Mouse (Mus musculus): ENCODE data around the gene Supt5. TPM values are rescaled to one million over a fixed set of nuclear protein-coding genes. Genes with fewer than 3 reads are reported as not detected.
A peak's percentile ranks its signal among the peaks of the same experiment; 100 is the strongest.

Supt5 gene
- polyA plus RNA-seq, 1 experiment from 2014 or later, result 31.5 TPM

GRCm38 (mm10) chr7:28384162-28384561 lies 45.6 kb upstream of the Supt5 start:
- Histone ChIP-seq H3K27ac (replicated peaks) (peak overlapping the region; percentile 100; the same call in 1 of the 2 replicates), H3K4me1 (replicated peaks; ENCODE audit: control insufficient read depth, insufficient read depth) (peaks cover 14% of the 10 kb centered on the region; the same call in 1 of the 2 replicates)
- 67% methylated on average over 6 of the region's 6 CpGs for WGBS

DNA sequence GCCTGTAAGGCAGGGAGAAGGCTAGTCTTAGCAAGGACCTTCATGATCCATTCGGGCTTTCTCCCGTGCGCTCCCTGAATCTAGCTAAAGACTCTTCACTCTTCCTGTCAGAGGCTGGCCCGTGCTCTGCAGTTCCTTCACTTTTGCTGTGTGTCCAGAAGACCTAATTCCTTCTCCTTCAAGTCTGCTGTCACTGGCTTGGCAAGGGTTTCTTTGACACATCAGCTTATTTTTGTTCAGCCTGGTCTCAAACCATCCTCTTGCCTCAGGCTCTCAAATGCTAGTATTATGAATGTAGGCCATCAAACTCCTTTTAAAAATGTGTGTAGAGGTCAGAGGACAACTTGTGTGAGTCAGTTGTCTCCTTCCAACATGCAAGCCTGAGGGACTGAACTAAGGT lies 45.1 kb upstream of the Supt5 start:
- TF ChIP-seq EP300 (optimal IDR thresholded peaks at IDR 0.05) (no peak), CTCF (IDR thresholded peaks at IDR 0.05; ENCODE audit: low read depth) (no peak)
- no peaks in the 10 kb centered on the region for H3K9me3 ChIP-seq (ENCODE audit: control insufficient read depth, low read length)
- H3K27me3 ChIP-seq (ENCODE audit: control insufficient read depth, insufficient read depth, low read length), result no peaks in the 10 kb centered on the region
- 71% methylated on average over 4 of the region's 4 CpGs for WGBS
- H3K4me2 ChIP-seq (replicated peaks; ENCODE audit: low read depth), result no peak overlapping the region
- DNase-seq (ENCODE audit: low spot score) (no peak), ATAC-seq (ENCODE audit: low FRiP score, low TSS enrichment) (no peak)
- peak overlapping the region; percentile 100 for H3K27ac ChIP-seq (replicated peaks)
- no peak overlapping the region for H3K4me3 ChIP-seq (ENCODE audit: low read depth, low read length)
- no peak overlapping the region for H3K9ac ChIP-seq (ENCODE audit: low read length)
- H3K36me3 ChIP-seq (ENCODE audit: control insufficient read depth, insufficient read depth, low read length), result peaks cover under 1% of the 10 kb centered on the region; the same call in 1 of the 2 replicates
- H3K4me1 ChIP-seq (replicated peaks; ENCODE audit: control insufficient read depth, insufficient read depth), result peaks cover 14% of the 10 kb centered on the region; the same call in 1 of the 2 replicates

More at GRCm38 (mm10) chr7:28384162-28384561, 45.6 kb upstream of the Supt5 start:
- Histone ChIP-seq H3K27me3 (ENCODE audit: control insufficient read depth, insufficient read depth, low read length) (no peaks in the 10 kb centered on the region), H3K9me3 (ENCODE audit: control insufficient read depth, low read length) (no peaks in the 10 kb centered on the region), H3K36me3 (ENCODE audit: control insufficient read depth, insufficient read depth, low read length) (peaks cover 3% of the 10 kb centered on the region; the same call in 1 of the 2 replicates), H3K4me3 (ENCODE audit: low read depth, low read length) (no peak overlapping the region), H3K9ac (ENCODE audit: low read length) (no peak overlapping the region), H3K4me2 (replicated peaks; ENCODE audit: low read depth) (no peak overlapping the region)
- ATAC-seq (ENCODE audit: low FRiP score, low TSS enrichment) (no peak), DNase-seq (ENCODE audit: low spot score) (peak; percentile 16)
- TF ChIP-seq EP300 (optimal IDR thresholded peaks at IDR 0.05) (no peak), CTCF (IDR thresholded peaks at IDR 0.05; ENCODE audit: low read depth) (no peak)

DNA sequence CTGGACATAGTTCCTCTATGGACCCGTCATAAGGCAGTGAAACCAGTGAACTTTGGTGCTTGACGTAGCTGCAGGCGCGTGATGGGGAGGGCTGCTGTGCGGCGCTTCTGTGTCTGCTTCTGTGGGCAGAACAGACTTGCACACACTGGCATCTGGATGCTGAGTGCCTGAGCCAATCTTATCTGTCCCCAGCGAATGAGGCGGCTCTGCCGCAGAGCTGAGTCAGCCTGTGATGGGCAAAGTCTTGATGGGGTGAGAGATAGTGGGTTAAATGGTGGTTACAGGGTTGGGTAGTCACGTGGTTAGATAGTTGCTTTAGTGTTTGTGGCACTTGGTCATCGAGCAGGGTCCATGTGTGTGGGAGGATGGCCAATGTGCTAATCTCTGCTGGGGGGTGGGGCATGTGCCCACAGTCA lies 44.4 kb upstream of the Supt5 start:
- DNase-seq (ENCODE audit: low spot score) (peak; percentile 80), ATAC-seq (ENCODE audit: low FRiP score, low TSS enrichment) (peak; percentile 49)
- no peak overlapping the region for H3K4me3 ChIP-seq (ENCODE audit: low read depth, low read length)
- H3K36me3 ChIP-seq (ENCODE audit: control insufficient read depth, insufficient read depth, low read length), result peaks cover 2% of the 10 kb centered on the region; the same call in 1 of the 2 replicates
- peak overlapping the region; percentile 100 for H3K27ac ChIP-seq (replicated peaks)
- TF ChIP-seq EP300 (optimal IDR thresholded peaks at IDR 0.05) (no peak), CTCF (IDR thresholded peaks at IDR 0.05; ENCODE audit: low read depth) (no peak)
- H3K9me3 ChIP-seq (ENCODE audit: control insufficient read depth, low read length), result no peaks in the 10 kb centered on the region
- 45% methylated on average over 11 of the region's 11 CpGs for WGBS
- no peaks in the 10 kb centered on the region for H3K27me3 ChIP-seq (ENCODE audit: control insufficient read depth, insufficient read depth, low read length)
- H3K4me2 ChIP-seq (replicated peaks; ENCODE audit: low read depth), result peak overlapping the region; percentile 81; the same call in 1 of the 2 replicates
- H3K9ac ChIP-seq (ENCODE audit: low read length), result peak overlapping the region; percentile 27
- peaks cover 14% of the 10 kb centered on the region; the same call in 1 of the 2 replicates for H3K4me1 ChIP-seq (replicated peaks; ENCODE audit: control insufficient read depth, insufficient read depth)

DNA sequence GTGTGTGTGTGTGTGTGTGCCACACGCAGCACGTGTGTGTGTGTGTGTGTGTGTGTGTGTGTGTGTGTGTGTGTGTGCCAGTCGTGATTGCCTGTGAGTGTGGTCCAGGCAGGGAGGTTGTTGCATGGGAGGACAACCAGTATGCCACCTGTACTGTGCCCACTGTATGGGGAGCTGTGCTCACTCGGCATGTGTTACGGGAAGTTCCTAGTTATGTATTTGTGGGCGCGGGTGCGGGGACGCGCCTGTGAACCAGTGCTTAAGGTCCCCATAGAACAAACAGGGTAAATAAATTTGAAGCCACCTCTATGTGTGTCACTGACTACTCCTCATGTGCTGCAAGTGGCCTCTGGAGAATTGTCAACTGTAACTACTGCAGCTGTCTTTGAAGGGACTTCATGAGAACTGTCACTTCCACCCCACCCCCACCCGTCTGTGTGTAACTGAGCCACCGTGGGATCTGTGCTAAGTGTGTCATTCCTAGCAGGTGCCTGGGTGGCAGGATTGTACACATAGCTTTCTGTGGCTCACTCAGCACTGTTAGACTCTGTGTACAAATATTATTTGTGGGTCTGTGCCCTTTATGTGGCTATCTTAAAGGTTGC lies 43.9 kb upstream of the Supt5 start:
- Histone ChIP-seq H3K36me3 (ENCODE audit: control insufficient read depth, insufficient read depth, low read length) (peaks cover 7% of the 10 kb centered on the region; the same call in 1 of the 2 replicates), H3K4me3 (ENCODE audit: low read depth, low read length) (no peak overlapping the region), H3K27me3 (ENCODE audit: control insufficient read depth, insufficient read depth, low read length) (no peaks in the 10 kb centered on the region), H3K9ac (ENCODE audit: low read length) (peak overlapping the region; percentile 48; the same call in 1 of the 2 replicates), H3K4me2 (replicated peaks; ENCODE audit: low read depth) (peak overlapping the region; percentile 81), H3K9me3 (ENCODE audit: control insufficient read depth, low read length) (no peaks in the 10 kb centered on the region), H3K27ac (replicated peaks) (peak overlapping the region; percentile 100), H3K4me1 (replicated peaks; ENCODE audit: control insufficient read depth, insufficient read depth) (peaks cover 14% of the 10 kb centered on the region; the same call in 1 of the 2 replicates)
- WGBS, result 25% methylated on average over 10 of the region's 12 CpGs
- TF ChIP-seq EP300 (optimal IDR thresholded peaks at IDR 0.05), result no peak
- no peak for TF ChIP-seq CTCF (IDR thresholded peaks at IDR 0.05; ENCODE audit: low read depth)
- ATAC-seq (ENCODE audit: low FRiP score, low TSS enrichment) (no peak), DNase-seq (ENCODE audit: low spot score) (peak; percentile 62)

GRCm38 (mm10) chr7:28381938-28382337 lies 43.4 kb upstream of the Supt5 start:
- TF ChIP-seq EP300 (optimal IDR thresholded peaks at IDR 0.05), result peak; percentile 89
- TF ChIP-seq CTCF (IDR thresholded peaks at IDR 0.05; ENCODE audit: low read depth), result no peak
- peaks cover 14% of the 10 kb centered on the region; the same call in 1 of the 2 replicates for H3K4me1 ChIP-seq (replicated peaks; ENCODE audit: control insufficient read depth, insufficient read depth)
- WGBS, result 0% methylated on average over 20 of the region's 20 CpGs
- H3K4me3 ChIP-seq (ENCODE audit: low read depth, low read length), result peak overlapping the region; percentile 39
- peak overlapping the region; percentile 78 for H3K9ac ChIP-seq (ENCODE audit: low read length)
- peaks cover 7% of the 10 kb centered on the region; the same call in 1 of the 2 replicates for H3K36me3 ChIP-seq (ENCODE audit: control insufficient read depth, insufficient read depth, low read length)
- H3K27ac ChIP-seq (replicated peaks), result peak overlapping the region; percentile 100
- peak overlapping the region; percentile 81 for H3K4me2 ChIP-seq (replicated peaks; ENCODE audit: low read depth)
- ATAC-seq (ENCODE audit: low FRiP score, low TSS enrichment) (peak; percentile 53), DNase-seq (ENCODE audit: low spot score) (peak; percentile 93)
- no peaks in the 10 kb centered on the region for H3K27me3 ChIP-seq (ENCODE audit: control insufficient read depth, insufficient read depth, low read length)
- no peaks in the 10 kb centered on the region for H3K9me3 ChIP-seq (ENCODE audit: control insufficient read depth, low read length)

All from stomach, postnatal 0 days (tissue).